Mouse (Mus musculus): Measurements from ENCODE around the gene Ccdc88a. TPM values are rescaled to one million over a fixed set of nuclear protein-coding genes. Genes with fewer than 3 reads are reported as not detected.
A peak's percentile ranks its signal among the peaks of the same experiment; 100 is the strongest.

Gene Ccdc88a
- total and polyA plus RNA-seq, 3 experiments = 4.0 to 225 (median 5.9) TPM

GRCm38 (mm10) chr11:29352214-29352613 lies 21.2 kb upstream of the Ccdc88a start:
- TF ChIP-seq ELF1 (IDR thresholded peaks at IDR 0.05; ENCODE audit: low read depth, low read length) (no peak), MYC (IDR thresholded peaks at IDR 0.05; ENCODE audit: low read depth, low read length) (no peak), E2F4 (IDR thresholded peaks at IDR 0.05; ENCODE audit: borderline replicate concordance, low read depth, low read length) (no peak), CTCF (IDR thresholded peaks at IDR 0.05 in 2 of 3, conservative IDR thresholded peaks at IDR 0.05 in 1 of 3; ENCODE audit: control insufficient read depth in 1 of 3, insufficient read depth in 1 of 3, low read depth in 2 of 3, low read length in 3 of 3, poor library complexity in 1 of 3, severe bottlenecking in 1 of 3) (no peak), GABPA (IDR thresholded peaks at IDR 0.05; ENCODE audit: low read depth, low read length) (no peak), POLR2AphosphoS2 (IDR thresholded peaks at IDR 0.05; ENCODE audit: low read length) (no peak), USF2 (IDR thresholded peaks at IDR 0.05; ENCODE audit: borderline replicate concordance in 1 of 2, insufficient read depth in 1 of 2, low read depth in 1 of 2, low read length in 2 of 2) (no peak), KAT2A (conservative IDR thresholded peaks at IDR 0.05; ENCODE audit: low read depth, low read length) (no peak), MAX (IDR thresholded peaks at IDR 0.05; ENCODE audit: low read length) (no peak), MEF2A (IDR thresholded peaks at IDR 0.05; ENCODE audit: extremely low read depth, insufficient replicate concordance, low read depth, low read length, poor library complexity, severe bottlenecking) (no peak), MYB (IDR thresholded peaks at IDR 0.05; ENCODE audit: low read depth, low read length) (no peak), MAFK (IDR thresholded peaks at IDR 0.05; ENCODE audit: borderline replicate concordance, low read depth, low read length) (no peak), NELFE (IDR thresholded peaks at IDR 0.05; ENCODE audit: low read depth, low read length) (no peak), POLR2A (IDR thresholded peaks at IDR 0.05; ENCODE audit: control insufficient read depth in 1 of 2, insufficient read depth in 1 of 2, low read depth in 1 of 2, low read length in 2 of 2, poor library complexity in 1 of 2) (no peak), GATA1 (IDR thresholded peaks at IDR 0.05; ENCODE audit: low read depth, low read length) (no peak), POLR2AphosphoS5 (IDR thresholded peaks at IDR 0.05; ENCODE audit: borderline replicate concordance, low read depth, low read length) (no peak)
- Histone ChIP-seq H3K79me2 (ENCODE audit: control insufficient read depth, insufficient read depth, low read length, poor library complexity) (no peaks in the 10 kb centered on the region), H3K36me3 (ENCODE audit: control insufficient read depth in 1 of 2, insufficient read depth in 2 of 2, low read length in 2 of 2) (no peaks in the 10 kb centered on the region), H3K4me1 (ENCODE audit: control insufficient read depth in 1 of 2, insufficient read depth in 2 of 2, low read length in 2 of 2) (no peaks in the 10 kb centered on the region), H3K27me3 (ENCODE audit: control insufficient read depth in 1 of 2, insufficient read depth in 2 of 2, low read length in 2 of 2) (peaks cover 0 to 4% of the 10 kb centered on the region in 2 experiments; a peak in 2 of 4 replicates), H3K27ac (ENCODE audit: control insufficient read depth, low read depth, low read length) (no peak overlapping the region), H3K4me3 (ENCODE audit: control insufficient read depth in 1 of 2, insufficient read depth in 1 of 2, low read depth in 2 of 2, low read length in 2 of 2) (no peak overlapping the region), H3K9ac (ENCODE audit: control insufficient read depth, low read depth, low read length, poor library complexity, severe bottlenecking) (no peak overlapping the region), H3K9me3 (replicated peaks; ENCODE audit: insufficient read depth, low read length) (no peaks in the 10 kb centered on the region)
- no peak for DNase-seq (ENCODE audit: low read depth, low spot score)

- H3K4me1 ChIP-seq (ENCODE audit: control insufficient read depth in 1 of 2, insufficient read depth in 2 of 2, low read length in 2 of 2) = no peaks in the 10 kb centered on the region
- TF ChIP-seq MAX (IDR thresholded peaks at IDR 0.05; ENCODE audit: low read length) = no peak
- TF ChIP-seq CTCF (IDR thresholded peaks at IDR 0.05 in 2 of 3, conservative IDR thresholded peaks at IDR 0.05 in 1 of 3; ENCODE audit: control insufficient read depth in 1 of 3, insufficient read depth in 1 of 3, low read depth in 2 of 3, low read length in 3 of 3, poor library complexity in 1 of 3, severe bottlenecking in 1 of 3) = no peak
- no peak for TF ChIP-seq GATA1 (IDR thresholded peaks at IDR 0.05; ENCODE audit: low read depth, low read length)
- no peak for TF ChIP-seq ELF1 (IDR thresholded peaks at IDR 0.05; ENCODE audit: low read depth, low read length)
- peak; percentile 23 for DNase-seq (ENCODE audit: low read depth, low spot score)
- H3K9me3 ChIP-seq (replicated peaks; ENCODE audit: insufficient read depth, low read length) = no peaks in the 10 kb centered on the region
- H3K36me3 ChIP-seq (ENCODE audit: control insufficient read depth in 1 of 2, insufficient read depth in 2 of 2, low read length in 2 of 2) = no peaks in the 10 kb centered on the region; a peak in 2 of 4 replicates
- H3K9ac ChIP-seq (ENCODE audit: control insufficient read depth, low read depth, low read length, poor library complexity, severe bottlenecking) = no peak overlapping the region
- H3K27ac ChIP-seq (ENCODE audit: control insufficient read depth, low read depth, low read length) = no peak overlapping the region
- no peak overlapping the region for H3K4me3 ChIP-seq (ENCODE audit: control insufficient read depth in 1 of 2, insufficient read depth in 1 of 2, low read depth in 2 of 2, low read length in 2 of 2)
- peaks cover 9 to 15% of the 10 kb centered on the region in 2 experiments for H3K27me3 ChIP-seq (ENCODE audit: control insufficient read depth in 1 of 2, insufficient read depth in 2 of 2, low read length in 2 of 2)
- no peaks in the 10 kb centered on the region for H3K79me2 ChIP-seq (ENCODE audit: control insufficient read depth, insufficient read depth, low read length, poor library complexity)
Measured at GRCm38 (mm10) chr11:29368161-29368560, 5.3 kb upstream of the Ccdc88a start.

Measured in MEL (cell line).